Mouse (Mus musculus): ENCODE data around the gene Serpinf1. TPM values are rescaled to one million over a fixed set of nuclear protein-coding genes. Genes with fewer than 3 reads are reported as not detected.

Serpinf1 gene
- polyA plus RNA-seq, 1 experiment from 2014 or later = 90.9 TPM

- no peaks in the 10 kb centered on the region for H3K4me1 ChIP-seq (replicated peaks; ENCODE audit: insufficient read depth, low read length)
- no peak for DNase-seq (ENCODE audit: low spot score)
- no peak for TF ChIP-seq CTCF (IDR thresholded peaks at IDR 0.05; ENCODE audit: low read depth)
- WGBS = 78% methylated on average over 1 of the region's 1 CpGs
- no peaks in the 10 kb centered on the region for H3K9me3 ChIP-seq (replicated peaks; ENCODE audit: low read length)
- no peak overlapping the region for H3K27ac ChIP-seq
- no peaks in the 10 kb centered on the region for H3K27me3 ChIP-seq (ENCODE audit: insufficient read depth, low read length)
- ATAC-seq (replicated peaks; ENCODE audit: low FRiP score, low read depth) = no peak
- H3K4me2 ChIP-seq (ENCODE audit: low read length) = no peak overlapping the region
- no peaks in the 10 kb centered on the region for H3K36me3 ChIP-seq (ENCODE audit: insufficient read depth, low read length)
- H3K9ac ChIP-seq (ENCODE audit: low read depth, low read length) = no peak overlapping the region
- H3K4me3 ChIP-seq (replicated peaks; ENCODE audit: low read depth, low read length) = no peak overlapping the region
Observed at GRCm38 (mm10) chr11:75377125-75377524, 45.4 kb downstream of the Serpinf1 start.

MicroRNA genes within 50 kb of the gene (microRNA counts, 519-probe panel; counts per million panel counts)
- 7,545 counts per million, percentile 97 among the panel's probes with 10 or more counts for microRNA mmu-miR-22

Small RNA genes within 50 kb of the gene (microRNA-seq; reads per million reads assigned to microRNA genes)
- gene Mir22 = 13,489 reads per million, percentile 95 among the genes with 10 or more reads in this experiment

Other genes with a start within 250 kb of the Serpinf1 start
- 26.6 and 28.3 TPM in 2 replicates for gene Ovca2, start 243.9 kb downstream of the Serpinf1 start, polyA plus RNA-seq (2015; fragmentation: Nextera tagmentation; extraction: Ambion mirVana)
- gene Dph1, start 231.5 kb downstream of the Serpinf1 start, polyA plus RNA-seq (2015; fragmentation: Nextera tagmentation; extraction: Ambion mirVana) = 26.3 TPM in 2 replicates
- gene Rtn4rl1, start 228.9 kb downstream of the Serpinf1 start, polyA plus RNA-seq (2015; fragmentation: Nextera tagmentation; extraction: Ambion mirVana) = 4.2 and 4.6 TPM in 2 replicates
- gene Rpa1, start 74.4 kb downstream of the Serpinf1 start, polyA plus RNA-seq (2015; fragmentation: Nextera tagmentation; extraction: Ambion mirVana) = 70.7 and 85.2 TPM in 2 replicates
- gene Smyd4, start 74.3 kb downstream of the Serpinf1 start, polyA plus RNA-seq (2015; fragmentation: Nextera tagmentation; extraction: Ambion mirVana) = 9.0 and 9.8 TPM in 2 replicates
- gene Serpinf2, start 16.9 kb upstream of the Serpinf1 start, polyA plus RNA-seq (2015; fragmentation: Nextera tagmentation; extraction: Ambion mirVana) = 45.2 and 57.0 TPM in 2 replicates
- gene Wdr81, start 32.0 kb upstream of the Serpinf1 start, polyA plus RNA-seq (2015; fragmentation: Nextera tagmentation; extraction: Ambion mirVana) = 4.9 and 5.3 TPM in 2 replicates
- 9.3 and 11.8 TPM in 2 replicates for gene Tlcd2, start 39.0 kb upstream of the Serpinf1 start, polyA plus RNA-seq (2015; fragmentation: Nextera tagmentation; extraction: Ambion mirVana)
- gene Prpf8, start 64.1 kb upstream of the Serpinf1 start, polyA plus RNA-seq (2015; fragmentation: Nextera tagmentation; extraction: Ambion mirVana) = 36.3 and 36.6 TPM in 2 replicates
- 4.2 and 4.5 TPM in 2 replicates for gene Rilp, start 87.4 kb upstream of the Serpinf1 start, polyA plus RNA-seq (2015; fragmentation: Nextera tagmentation; extraction: Ambion mirVana)
- gene Scarf1, start 90.8 kb upstream of the Serpinf1 start, polyA plus RNA-seq (2015; fragmentation: Nextera tagmentation; extraction: Ambion mirVana) = 13.6 and 14.4 TPM in 2 replicates
- 16.6 and 19.1 TPM in 2 replicates for gene Slc43a2, start 109.0 kb upstream of the Serpinf1 start, polyA plus RNA-seq (2015; fragmentation: Nextera tagmentation; extraction: Ambion mirVana)
- 68.9 and 69.8 TPM in 2 replicates for gene Pitpna, start 165.4 kb upstream of the Serpinf1 start, polyA plus RNA-seq (2015; fragmentation: Nextera tagmentation; extraction: Ambion mirVana)
- gene Inpp5k, start 208.3 kb upstream of the Serpinf1 start, polyA plus RNA-seq (2015; fragmentation: Nextera tagmentation; extraction: Ambion mirVana) = 35.9 and 38.6 TPM in 2 replicates
- gene Myo1c, start 227.8 kb upstream of the Serpinf1 start, polyA plus RNA-seq (2015; fragmentation: Nextera tagmentation; extraction: Ambion mirVana) = 55.3 and 60.8 TPM in 2 replicates